9 mouse cellular contexts compared by ENCODE assay signal in the genomic region with DNA sequence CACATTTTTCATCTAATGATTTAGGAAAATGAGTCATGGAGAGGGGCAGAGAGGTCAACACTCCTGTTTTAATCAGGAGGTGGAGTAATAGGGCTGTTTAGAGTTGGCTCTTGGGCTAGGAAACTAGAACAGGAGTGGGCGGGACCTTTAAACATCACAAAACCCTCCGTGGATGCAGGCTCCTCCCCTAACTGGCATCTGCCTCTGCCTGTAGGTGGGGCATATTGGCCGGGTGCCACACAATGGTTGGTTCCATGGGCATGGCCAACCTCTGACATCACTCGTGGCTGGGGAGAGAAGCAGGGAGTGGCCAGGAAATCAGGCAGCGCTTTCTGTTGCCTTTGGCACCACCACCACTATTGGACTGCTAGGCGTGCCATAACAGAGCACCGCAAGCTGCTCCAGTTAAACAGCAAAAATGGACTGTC.
A peak's percentile ranks its signal among the peaks of the same experiment; 100 is the strongest.
DNase-seq lines count a peak whose midpoint lies in the region; ATAC-seq lines count a peak whose summit lies in the region.
"Had no signal": no experiment of that assay in that cellular context is flagged by ENCODE, and none has a peak within 500 bp of the region (broad histone marks: within the 10 kb centered on the region; RNA-seq: fewer than 3 reads in every experiment).

No protein-coding gene starts in this region.

- H3K4me2 ChIP-seq in neural tube, embryonic 15.5 days = no peak overlapping the region
- H3K4me2 ChIP-seq: embryonic facial prominence, embryonic 12.5 days had no signal

- H3K9ac ChIP-seq in neural tube, embryonic 15.5 days (replicated peaks) = no peak overlapping the region
- H3K9ac ChIP-seq: embryonic facial prominence, embryonic 12.5 days had no signal

- H3K27me3 ChIP-seq in neural tube, embryonic 15.5 days (replicated peaks) = no peaks in the 10 kb centered on the region
- H3K27me3 ChIP-seq: embryonic facial prominence, embryonic 12.5 days had no signal

- H3K4me1 ChIP-seq in neural tube, embryonic 15.5 days = no peaks in the 10 kb centered on the region
- H3K4me1 ChIP-seq: embryonic facial prominence, embryonic 12.5 days had no signal

- peak; percentile 53 to 72 for DNase-seq in cerebellum, postnatal 25 days
- no peak for DNase-seq in cerebellum, adult 11-12 months
- DNase-seq in right cerebral cortex, postnatal 14 days = peak; percentile 42
- DNase-seq in right cerebral cortex, postnatal 36 days (ENCODE audit: low spot score in 2 of 2) = no peak
- peak; percentile 73 to 82 for DNase-seq in heart, adult 9 months (ENCODE audit: low spot score in 2 of 2)
- peak; percentile 96 to 98 for DNase-seq in lung, adult 18-20 months
- DNase-seq in urinary bladder, adult 18-20 months (ENCODE audit: low spot score in 2 of 2) = peak; percentile 69 to 86

- H3K4me3 ChIP-seq in neural tube, embryonic 15.5 days (replicated peaks) = no peak overlapping the region
- H3K4me3 ChIP-seq: embryonic facial prominence, embryonic 12.5 days had no signal

- peaks cover 35% of the 10 kb centered on the region for H3K36me3 ChIP-seq in neural tube, embryonic 15.5 days

- H3K27ac ChIP-seq in neural tube, embryonic 15.5 days (replicated peaks) = no peak overlapping the region
- H3K27ac ChIP-seq: embryonic facial prominence, embryonic 12.5 days had no signal

- H3K9me3 ChIP-seq in neural tube, embryonic 15.5 days (replicated peaks) = no peaks in the 10 kb centered on the region
- H3K9me3 ChIP-seq: embryonic facial prominence, embryonic 12.5 days had no signal

- no peak for ATAC-seq in neural tube, embryonic 15.5 days (ENCODE audit: low FRiP score)

- 84% methylated on average over 7 of the region's 7 CpGs for WGBS in neural tube, embryonic 15.5 days

Comparison
In these comparisons a context has a peak if more than half of its experiments do, and no peak if none do; other contexts are left out.
1. DNase-seq: peak in cerebellum, postnatal 25 days (2 of 2), right cerebral cortex, postnatal 14 days (single experiment), heart, adult 9 months (2 of 2), lung, adult 18-20 months (2 of 2) and urinary bladder, adult 18-20 months (2 of 2); none in cerebellum, adult 11-12 months (single experiment) and right cerebral cortex, postnatal 36 days (0 of 2).